Mouse (Mus musculus): ENCODE measurements around the gene Erv3. TPM values are rescaled to one million over a fixed set of nuclear protein-coding genes. Genes with fewer than 3 reads are reported as not detected.
A peak's percentile ranks its signal among the peaks of the same experiment; 100 is the strongest.

The Erv3 gene
- polyA plus RNA-seq, 1 experiment from 2014 or later, result not detected

GRCm38 (mm10) chr2:131850047-131850446, 9.5 kb downstream of the Erv3 start:
- H3K9ac ChIP-seq (ENCODE audit: low read length), result no peak overlapping the region
- WGBS, result 94% methylated on average over 4 of the region's 4 CpGs
- no peaks in the 10 kb centered on the region for H3K36me3 ChIP-seq (ENCODE audit: control insufficient read depth, insufficient read depth, low read length)
- ATAC-seq (ENCODE audit: low read depth), result no peak
- H3K4me1 ChIP-seq (replicated peaks; ENCODE audit: control insufficient read depth, insufficient read depth, low read length), result peaks cover 18% of the 10 kb centered on the region
- no peak overlapping the region for H3K27ac ChIP-seq (ENCODE audit: low read length)
- no peaks in the 10 kb centered on the region for H3K27me3 ChIP-seq (ENCODE audit: control insufficient read depth, insufficient read depth, low read depth, low read length)
- H3K4me2 ChIP-seq (ENCODE audit: low read depth, low read length), result no peak overlapping the region
- no peak overlapping the region for H3K4me3 ChIP-seq (ENCODE audit: low read length)
- H3K9me3 ChIP-seq (ENCODE audit: control insufficient read depth, low read length), result no peaks in the 10 kb centered on the region

GRCm38 (mm10) chr2:131847501-131848359, 11.8 kb downstream of the Erv3 start:
- Histone ChIP-seq H3K9ac (ENCODE audit: low read length) (no peak overlapping the region), H3K36me3 (ENCODE audit: control insufficient read depth, insufficient read depth, low read length) (no peaks in the 10 kb centered on the region), H3K9me3 (ENCODE audit: control insufficient read depth, low read length) (no peaks in the 10 kb centered on the region), H3K4me3 (ENCODE audit: low read length) (no peak overlapping the region), H3K4me1 (replicated peaks; ENCODE audit: control insufficient read depth, insufficient read depth, low read length) (peaks cover 18% of the 10 kb centered on the region), H3K4me2 (ENCODE audit: low read depth, low read length) (no peak overlapping the region), H3K27ac (ENCODE audit: low read length) (no peak overlapping the region), H3K27me3 (ENCODE audit: control insufficient read depth, insufficient read depth, low read depth, low read length) (no peaks in the 10 kb centered on the region)
- 10% methylated on average over 10 of the region's 10 CpGs for WGBS
- ATAC-seq (ENCODE audit: low read depth), result peak; percentile 78

- no peak overlapping the region for H3K4me2 ChIP-seq (ENCODE audit: low read depth, low read length)
- 25% methylated on average over 2 of the region's 2 CpGs for WGBS
- H3K9ac ChIP-seq (ENCODE audit: low read length), result no peak overlapping the region
- H3K27ac ChIP-seq (ENCODE audit: low read length), result no peak overlapping the region
- no peaks in the 10 kb centered on the region for H3K27me3 ChIP-seq (ENCODE audit: control insufficient read depth, insufficient read depth, low read depth, low read length)
- ATAC-seq (ENCODE audit: low read depth), result peak; percentile 15; the same call in 1 of the 2 replicates
- H3K4me1 ChIP-seq (replicated peaks; ENCODE audit: control insufficient read depth, insufficient read depth, low read length), result peaks cover 18% of the 10 kb centered on the region
- no peaks in the 10 kb centered on the region for H3K36me3 ChIP-seq (ENCODE audit: control insufficient read depth, insufficient read depth, low read length)
- H3K9me3 ChIP-seq (ENCODE audit: control insufficient read depth, low read length), result no peaks in the 10 kb centered on the region
- no peak overlapping the region for H3K4me3 ChIP-seq (ENCODE audit: low read length)
These were observed 12.7 kb downstream of the Erv3 start for GRCm38 (mm10) chr2:131846811-131847210.

- H3K9ac ChIP-seq (ENCODE audit: low read length), result no peak overlapping the region
- peak; percentile 42 for ATAC-seq (ENCODE audit: low read depth)
- no peak overlapping the region for H3K4me3 ChIP-seq (ENCODE audit: low read length)
- H3K27me3 ChIP-seq (ENCODE audit: control insufficient read depth, insufficient read depth, low read depth, low read length), result no peaks in the 10 kb centered on the region
- H3K36me3 ChIP-seq (ENCODE audit: control insufficient read depth, insufficient read depth, low read length), result no peaks in the 10 kb centered on the region
- peaks cover 18% of the 10 kb centered on the region for H3K4me1 ChIP-seq (replicated peaks; ENCODE audit: control insufficient read depth, insufficient read depth, low read length)
- H3K4me2 ChIP-seq (ENCODE audit: low read depth, low read length), result 0 out of 2 replicates have a peak overlapping the region, but pooled peaks have one; percentile 6
- H3K27ac ChIP-seq (ENCODE audit: low read length), result peak overlapping the region; percentile 17; the same call in 1 of the 2 replicates
- WGBS, result 42% methylated on average over 11 of the region's 11 CpGs
- H3K9me3 ChIP-seq (ENCODE audit: control insufficient read depth, low read length), result no peaks in the 10 kb centered on the region
These were observed 13.3 kb downstream of the Erv3 start for GRCm38 (mm10) chr2:131846132-131846710.

DNA sequence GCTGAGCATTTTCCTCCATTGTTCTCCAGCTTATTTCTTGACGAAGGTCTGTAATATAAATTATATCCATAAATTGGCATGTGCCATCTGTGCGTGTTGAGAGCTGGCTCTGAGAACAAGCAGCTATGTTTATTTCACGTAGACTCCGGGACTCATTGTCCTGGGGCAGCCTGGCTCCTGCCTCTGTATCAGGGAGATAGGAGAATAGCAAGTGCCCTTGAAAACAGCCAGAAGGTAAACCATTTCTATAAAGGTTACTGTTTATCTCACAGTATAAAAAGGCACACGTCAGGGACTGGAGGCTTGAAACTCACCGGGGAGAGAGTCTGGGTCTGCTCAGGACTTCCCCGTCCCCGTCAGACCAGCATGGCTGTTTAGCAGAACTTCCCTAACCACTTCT, 13.9 kb downstream of the Erv3 start:
- ATAC-seq (ENCODE audit: low read depth), result 0 out of 2 replicates have a peak, but pooled peaks have one; percentile 31

GRCm38 (mm10) chr2:131842568-131842967, 17.0 kb downstream of the Erv3 start:
- Histone ChIP-seq H3K36me3 (ENCODE audit: control insufficient read depth, insufficient read depth, low read length) (no peaks in the 10 kb centered on the region), H3K9me3 (ENCODE audit: control insufficient read depth, low read length) (no peaks in the 10 kb centered on the region), H3K4me2 (ENCODE audit: low read depth, low read length) (no peak overlapping the region), H3K9ac (ENCODE audit: low read length) (no peak overlapping the region), H3K4me1 (replicated peaks; ENCODE audit: control insufficient read depth, insufficient read depth, low read length) (peaks cover 12% of the 10 kb centered on the region), H3K4me3 (ENCODE audit: low read length) (no peak overlapping the region), H3K27ac (ENCODE audit: low read length) (no peak overlapping the region), H3K27me3 (ENCODE audit: control insufficient read depth, insufficient read depth, low read depth, low read length) (no peaks in the 10 kb centered on the region)
- 82% methylated on average over 5 of the region's 5 CpGs for WGBS
- no peak for ATAC-seq (ENCODE audit: low read depth)

More for the DNA sequence above, 13.9 kb downstream of the Erv3 start:
- no peaks in the 10 kb centered on the region for H3K27me3 ChIP-seq (ENCODE audit: control insufficient read depth, insufficient read depth, low read depth, low read length)
- no peak overlapping the region for H3K4me3 ChIP-seq (ENCODE audit: low read length)
- H3K4me1 ChIP-seq (replicated peaks; ENCODE audit: control insufficient read depth, insufficient read depth, low read length), result peaks cover 18% of the 10 kb centered on the region
- H3K27ac ChIP-seq (ENCODE audit: low read length), result 0 out of 2 replicates have a peak overlapping the region, but pooled peaks have one; percentile 17
- no peak overlapping the region for H3K4me2 ChIP-seq (ENCODE audit: low read depth, low read length)
- H3K36me3 ChIP-seq (ENCODE audit: control insufficient read depth, insufficient read depth, low read length), result no peaks in the 10 kb centered on the region
- H3K9ac ChIP-seq (ENCODE audit: low read length), result no peak overlapping the region
- H3K9me3 ChIP-seq (ENCODE audit: control insufficient read depth, low read length), result no peaks in the 10 kb centered on the region
- 30% methylated on average over 8 of the region's 8 CpGs for WGBS

DNA sequence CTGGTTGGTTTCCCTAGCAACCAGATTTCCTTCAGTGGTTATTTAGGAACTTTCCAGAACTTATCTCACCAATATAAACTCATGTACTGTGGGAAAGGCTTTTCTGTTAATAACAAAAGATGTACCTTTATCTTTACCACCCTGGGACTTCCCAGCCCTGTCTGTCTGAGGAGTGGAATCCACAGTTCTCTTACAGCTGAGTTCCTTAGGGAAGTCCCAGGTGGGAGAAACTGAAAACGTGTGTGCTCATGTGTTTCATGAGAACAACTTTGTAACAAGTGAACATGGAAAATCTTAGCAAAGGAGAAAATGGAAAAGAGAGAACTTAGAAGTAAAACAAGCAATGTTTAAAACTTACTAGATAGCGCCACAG, 18.2 kb downstream of the Erv3 start:
- H3K4me2 ChIP-seq (ENCODE audit: low read depth, low read length), result no peak overlapping the region
- H3K9me3 ChIP-seq (ENCODE audit: control insufficient read depth, low read length), result no peaks in the 10 kb centered on the region
- H3K4me3 ChIP-seq (ENCODE audit: low read length), result no peak overlapping the region
- H3K9ac ChIP-seq (ENCODE audit: low read length), result no peak overlapping the region
- H3K36me3 ChIP-seq (ENCODE audit: control insufficient read depth, insufficient read depth, low read length), result no peaks in the 10 kb centered on the region
- H3K4me1 ChIP-seq (replicated peaks; ENCODE audit: control insufficient read depth, insufficient read depth, low read length), result peaks cover 8% of the 10 kb centered on the region
- H3K27me3 ChIP-seq (ENCODE audit: control insufficient read depth, insufficient read depth, low read depth, low read length), result no peaks in the 10 kb centered on the region
- no peak overlapping the region for H3K27ac ChIP-seq (ENCODE audit: low read length)
- no peak for ATAC-seq (ENCODE audit: low read depth)
- 63% methylated on average over 2 of the region's 2 CpGs for WGBS

DNA sequence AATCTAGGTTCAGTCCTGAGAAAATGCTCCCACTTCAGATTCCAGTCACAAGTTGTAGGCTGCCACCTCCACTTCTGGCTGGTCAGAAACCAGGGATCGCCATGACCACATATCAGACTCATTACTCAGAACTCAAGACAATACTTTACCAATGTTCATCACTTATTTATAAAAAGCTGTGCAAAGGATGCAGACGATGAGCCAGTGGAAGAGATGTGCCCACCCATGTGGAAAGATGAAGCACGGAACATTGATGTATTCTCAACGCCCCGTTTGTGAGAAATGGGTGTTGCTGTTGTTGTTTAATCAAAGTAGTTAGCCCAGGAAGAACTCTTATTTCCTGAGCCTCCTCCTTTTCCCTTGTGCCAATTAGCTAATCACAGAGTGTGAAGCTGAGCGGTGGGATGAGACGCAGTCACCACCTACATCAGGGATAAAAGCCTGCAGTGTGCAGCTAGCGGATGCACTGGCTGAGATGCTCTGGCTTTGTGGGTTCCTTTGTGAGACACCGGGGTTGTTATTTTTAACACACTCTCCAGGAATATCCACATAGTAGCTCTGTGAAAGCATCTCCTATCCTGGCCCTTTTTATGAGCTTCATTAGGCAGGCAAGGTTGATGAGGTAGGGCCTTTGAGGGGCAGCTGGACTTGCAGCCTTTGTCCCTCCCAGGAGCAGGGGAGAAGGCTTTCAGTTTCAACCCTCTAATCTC, 18.8 kb downstream of the Erv3 start:
- H3K27ac ChIP-seq (ENCODE audit: low read length), result no peak overlapping the region
- WGBS, result 62% methylated on average over 9 of the region's 9 CpGs
- no peak for ATAC-seq (ENCODE audit: low read depth)

GRCm38 (mm10) chr2:131834296-131834695, 25.3 kb downstream of the Erv3 start:
- Histone ChIP-seq H3K27me3 (ENCODE audit: control insufficient read depth, insufficient read depth, low read depth, low read length) (no peaks in the 10 kb centered on the region), H3K4me1 (replicated peaks; ENCODE audit: control insufficient read depth, insufficient read depth, low read length) (no peaks in the 10 kb centered on the region), H3K27ac (ENCODE audit: low read length) (no peak overlapping the region), H3K4me2 (ENCODE audit: low read depth, low read length) (no peak overlapping the region), H3K9me3 (ENCODE audit: control insufficient read depth, low read length) (peaks cover 6% of the 10 kb centered on the region; the same call in 1 of the 2 replicates), H3K36me3 (ENCODE audit: control insufficient read depth, insufficient read depth, low read length) (no peaks in the 10 kb centered on the region), H3K9ac (ENCODE audit: low read length) (no peak overlapping the region), H3K4me3 (ENCODE audit: low read length) (no peak overlapping the region)
- ATAC-seq (ENCODE audit: low read depth), result no peak
- 94% methylated on average over 1 of the region's 1 CpGs for WGBS

More for the DNA sequence above, 18.8 kb downstream of the Erv3 start:
- Histone ChIP-seq H3K4me2 (ENCODE audit: low read depth, low read length) (no peak overlapping the region), H3K27me3 (ENCODE audit: control insufficient read depth, insufficient read depth, low read depth, low read length) (no peaks in the 10 kb centered on the region), H3K4me1 (replicated peaks; ENCODE audit: control insufficient read depth, insufficient read depth, low read length) (peaks cover 2% of the 10 kb centered on the region), H3K4me3 (ENCODE audit: low read length) (no peak overlapping the region), H3K9ac (ENCODE audit: low read length) (no peak overlapping the region), H3K9me3 (ENCODE audit: control insufficient read depth, low read length) (no peaks in the 10 kb centered on the region), H3K36me3 (ENCODE audit: control insufficient read depth, insufficient read depth, low read length) (no peaks in the 10 kb centered on the region)

All from lung, embryonic 16.5 days (tissue).